Mouse (Mus musculus): ENCODE data around the gene Il13. TPM values are rescaled to one million over a fixed set of nuclear protein-coding genes. Genes with fewer than 3 reads are reported as not detected.

The Il13 gene
- polyA plus RNA-seq, 1 experiment from 2014 or later, result not detected

- Histone ChIP-seq H3K9me3 (replicated peaks; ENCODE audit: control insufficient read depth, low read length) (no peaks in the 10 kb centered on the region), H3K4me2 (ENCODE audit: low read depth, low read length) (no peak overlapping the region), H3K4me3 (ENCODE audit: low read depth, low read length) (no peak overlapping the region), H3K4me1 (ENCODE audit: control insufficient read depth, insufficient read depth, low read length) (no peaks in the 10 kb centered on the region), H3K27ac (replicated peaks; ENCODE audit: low read depth, low read length) (no peak overlapping the region), H3K9ac (replicated peaks; ENCODE audit: low read length) (no peak overlapping the region), H3K27me3 (ENCODE audit: control insufficient read depth, insufficient read depth, low read length) (no peaks in the 10 kb centered on the region), H3K36me3 (replicated peaks; ENCODE audit: control insufficient read depth, insufficient read depth, low read depth, low read length) (no peaks in the 10 kb centered on the region)
- 63% methylated on average over 4 of the region's 4 CpGs for WGBS
- no peak for DNase-seq (ENCODE audit: low spot score)
- no peak for ATAC-seq (replicated peaks; ENCODE audit: insufficient number of reproducible peaks, low FRiP score, low TSS enrichment, low read depth)
Measured at GRCm38 (mm10) chr11:53617562-53618109, 16.9 kb downstream of the Il13 start.

GRCm38 (mm10) chr11:53616748-53617558 lies 17.5 kb downstream of the Il13 start:
- no peak overlapping the region for H3K9ac ChIP-seq (replicated peaks; ENCODE audit: low read length)
- no peak overlapping the region for H3K4me2 ChIP-seq (ENCODE audit: low read depth, low read length)
- H3K36me3 ChIP-seq (replicated peaks; ENCODE audit: control insufficient read depth, insufficient read depth, low read depth, low read length), result no peaks in the 10 kb centered on the region
- DNase-seq (ENCODE audit: low spot score) (no peak), ATAC-seq (replicated peaks; ENCODE audit: insufficient number of reproducible peaks, low FRiP score, low TSS enrichment, low read depth) (no peak)
- WGBS, result 82% methylated on average over 8 of the region's 8 CpGs
- no peak overlapping the region for H3K27ac ChIP-seq (replicated peaks; ENCODE audit: low read depth, low read length)
- no peaks in the 10 kb centered on the region for H3K27me3 ChIP-seq (ENCODE audit: control insufficient read depth, insufficient read depth, low read length)
- no peaks in the 10 kb centered on the region for H3K4me1 ChIP-seq (ENCODE audit: control insufficient read depth, insufficient read depth, low read length)
- no peaks in the 10 kb centered on the region for H3K9me3 ChIP-seq (replicated peaks; ENCODE audit: control insufficient read depth, low read length)
- no peak overlapping the region for H3K4me3 ChIP-seq (ENCODE audit: low read depth, low read length)

- WGBS, result 93% methylated on average over 8 of the region's 8 CpGs
- ATAC-seq (replicated peaks; ENCODE audit: insufficient number of reproducible peaks, low FRiP score, low TSS enrichment, low read depth) (no peak), DNase-seq (ENCODE audit: low spot score) (no peak)
- no peaks in the 10 kb centered on the region for H3K4me1 ChIP-seq (ENCODE audit: control insufficient read depth, insufficient read depth, low read length)
- no peak overlapping the region for H3K27ac ChIP-seq (replicated peaks; ENCODE audit: low read depth, low read length)
- no peaks in the 10 kb centered on the region for H3K36me3 ChIP-seq (replicated peaks; ENCODE audit: control insufficient read depth, insufficient read depth, low read depth, low read length)
- H3K27me3 ChIP-seq (ENCODE audit: control insufficient read depth, insufficient read depth, low read length), result no peaks in the 10 kb centered on the region
- H3K9me3 ChIP-seq (replicated peaks; ENCODE audit: control insufficient read depth, low read length), result no peaks in the 10 kb centered on the region
- no peak overlapping the region for H3K4me2 ChIP-seq (ENCODE audit: low read depth, low read length)
- no peak overlapping the region for H3K9ac ChIP-seq (replicated peaks; ENCODE audit: low read length)
- no peak overlapping the region for H3K4me3 ChIP-seq (ENCODE audit: low read depth, low read length)
Measured at GRCm38 (mm10) chr11:53615575-53615974, 18.9 kb downstream of the Il13 start.

- Histone ChIP-seq H3K27me3 (ENCODE audit: control insufficient read depth, insufficient read depth, low read length) (no peaks in the 10 kb centered on the region), H3K9ac (replicated peaks; ENCODE audit: low read length) (no peak overlapping the region), H3K27ac (replicated peaks; ENCODE audit: low read depth, low read length) (no peak overlapping the region), H3K9me3 (replicated peaks; ENCODE audit: control insufficient read depth, low read length) (no peaks in the 10 kb centered on the region), H3K4me2 (ENCODE audit: low read depth, low read length) (no peak overlapping the region), H3K36me3 (replicated peaks; ENCODE audit: control insufficient read depth, insufficient read depth, low read depth, low read length) (no peaks in the 10 kb centered on the region), H3K4me1 (ENCODE audit: control insufficient read depth, insufficient read depth, low read length) (no peaks in the 10 kb centered on the region), H3K4me3 (ENCODE audit: low read depth, low read length) (no peak overlapping the region)
- ATAC-seq (replicated peaks; ENCODE audit: insufficient number of reproducible peaks, low FRiP score, low TSS enrichment, low read depth) (no peak), DNase-seq (ENCODE audit: low spot score) (no peak)
- WGBS, result 83% methylated on average over 6 of the region's 6 CpGs
Measured at GRCm38 (mm10) chr11:53615172-53615571, 19.3 kb downstream of the Il13 start.

- no peak for DNase-seq (ENCODE audit: low spot score)
- Histone ChIP-seq H3K9ac (replicated peaks; ENCODE audit: low read length) (no peak overlapping the region), H3K9me3 (replicated peaks; ENCODE audit: control insufficient read depth, low read length) (no peaks in the 10 kb centered on the region), H3K27ac (replicated peaks; ENCODE audit: low read depth, low read length) (no peak overlapping the region), H3K4me1 (ENCODE audit: control insufficient read depth, insufficient read depth, low read length) (no peaks in the 10 kb centered on the region), H3K36me3 (replicated peaks; ENCODE audit: control insufficient read depth, insufficient read depth, low read depth, low read length) (no peaks in the 10 kb centered on the region), H3K4me2 (ENCODE audit: low read depth, low read length) (no peak overlapping the region), H3K27me3 (ENCODE audit: control insufficient read depth, insufficient read depth, low read length) (no peaks in the 10 kb centered on the region), H3K4me3 (ENCODE audit: low read depth, low read length) (no peak overlapping the region)
- WGBS, result 79% methylated on average over 3 of the region's 3 CpGs
- ATAC-seq (replicated peaks; ENCODE audit: insufficient number of reproducible peaks, low FRiP score, low TSS enrichment, low read depth), result no peak
Measured at GRCm38 (mm10) chr11:53609672-53610071, 24.8 kb downstream of the Il13 start.

GRCm38 (mm10) chr11:53609231-53609630 lies 25.3 kb downstream of the Il13 start:
- Histone ChIP-seq H3K9ac (replicated peaks; ENCODE audit: low read length) (no peak overlapping the region), H3K4me1 (ENCODE audit: control insufficient read depth, insufficient read depth, low read length) (no peaks in the 10 kb centered on the region), H3K4me2 (ENCODE audit: low read depth, low read length) (no peak overlapping the region), H3K9me3 (replicated peaks; ENCODE audit: control insufficient read depth, low read length) (no peaks in the 10 kb centered on the region), H3K36me3 (replicated peaks; ENCODE audit: control insufficient read depth, insufficient read depth, low read depth, low read length) (no peaks in the 10 kb centered on the region), H3K27ac (replicated peaks; ENCODE audit: low read depth, low read length) (no peak overlapping the region), H3K27me3 (ENCODE audit: control insufficient read depth, insufficient read depth, low read length) (no peaks in the 10 kb centered on the region), H3K4me3 (ENCODE audit: low read depth, low read length) (no peak overlapping the region)
- WGBS, result 80% methylated on average over 6 of the region's 6 CpGs
- DNase-seq (ENCODE audit: low spot score) (no peak), ATAC-seq (replicated peaks; ENCODE audit: insufficient number of reproducible peaks, low FRiP score, low TSS enrichment, low read depth) (no peak)

- H3K9ac ChIP-seq (replicated peaks; ENCODE audit: low read length), result no peak overlapping the region
- H3K27ac ChIP-seq (replicated peaks; ENCODE audit: low read depth, low read length), result no peak overlapping the region
- H3K4me3 ChIP-seq (ENCODE audit: low read depth, low read length), result no peak overlapping the region
- H3K4me2 ChIP-seq (ENCODE audit: low read depth, low read length), result no peak overlapping the region
- DNase-seq (ENCODE audit: low spot score), result no peak
- ATAC-seq (replicated peaks; ENCODE audit: insufficient number of reproducible peaks, low FRiP score, low TSS enrichment, low read depth), result no peak
- H3K36me3 ChIP-seq (replicated peaks; ENCODE audit: control insufficient read depth, insufficient read depth, low read depth, low read length), result no peaks in the 10 kb centered on the region
- H3K4me1 ChIP-seq (ENCODE audit: control insufficient read depth, insufficient read depth, low read length), result no peaks in the 10 kb centered on the region
- H3K9me3 ChIP-seq (replicated peaks; ENCODE audit: control insufficient read depth, low read length), result no peaks in the 10 kb centered on the region
- 8% methylated on average over 12 of the region's 12 CpGs for WGBS
- no peaks in the 10 kb centered on the region for H3K27me3 ChIP-seq (ENCODE audit: control insufficient read depth, insufficient read depth, low read length)
Measured at GRCm38 (mm10) chr11:53605609-53606008, 28.9 kb downstream of the Il13 start.

- 80% methylated on average over 3 of the region's 3 CpGs for WGBS
- no peak overlapping the region for H3K4me3 ChIP-seq (ENCODE audit: low read depth, low read length)
Measured at GRCm38 (mm10) chr11:53604983-53605382, 29.5 kb downstream of the Il13 start.

More at GRCm38 (mm10) chr11:53604983-53605382, 29.5 kb downstream of the Il13 start:
- DNase-seq (ENCODE audit: low spot score) (no peak), ATAC-seq (replicated peaks; ENCODE audit: insufficient number of reproducible peaks, low FRiP score, low TSS enrichment, low read depth) (no peak)
- no peaks in the 10 kb centered on the region for H3K4me1 ChIP-seq (ENCODE audit: control insufficient read depth, insufficient read depth, low read length)
- H3K27ac ChIP-seq (replicated peaks; ENCODE audit: low read depth, low read length), result no peak overlapping the region
- H3K36me3 ChIP-seq (replicated peaks; ENCODE audit: control insufficient read depth, insufficient read depth, low read depth, low read length), result no peaks in the 10 kb centered on the region
- H3K9me3 ChIP-seq (replicated peaks; ENCODE audit: control insufficient read depth, low read length), result no peaks in the 10 kb centered on the region
- H3K4me2 ChIP-seq (ENCODE audit: low read depth, low read length), result no peak overlapping the region
- H3K27me3 ChIP-seq (ENCODE audit: control insufficient read depth, insufficient read depth, low read length), result no peaks in the 10 kb centered on the region
- no peak overlapping the region for H3K9ac ChIP-seq (replicated peaks; ENCODE audit: low read length)

All from embryonic facial prominence, embryonic 11.5 days (tissue).